Mouse (Mus musculus) mammary gland, adult 2 months (tissue): ENCODE results near the gene Hps4. TPM values are rescaled to one million over a fixed set of nuclear protein-coding genes. Genes with fewer than 3 reads are reported as not detected.

Source experiments
- polyA plus RNA-seq: library from polyadenylated mRNA; depleted of rRNA; stranded (reverse); fragments of >200 nt; gene quantifications from 2 replicates; pipeline ENCODE4 v1.2.3, GENCODE M21; 2012; ENCODE audit warnings: low replicate concordance; rRNA removed

Hps4 gene
- polyA plus RNA-seq, result 40.5 and 58.5 TPM in 2 replicates

GRCm38 (mm10) chr5:112342463-112343204, at the start of gene Hps4, which contains the start of gene Srrd:
Gene Hps4 (plus strand): TSS chr5:112343083.
Gene Srrd (minus strand): TSS chr5:112343040.

GRCm38 (mm10) chr5:112325546-112326445, 17.1 kb upstream of the Hps4 start, which contains the start of gene Tfip11:
Gene Tfip11 (plus strand): TSS chr5:112326358.

GRCm38 (mm10) chr5:112355910-112356309, 13.0 kb downstream of the Hps4 start, which contains the start of gene Gm6583:
Gene Gm6583 (minus strand): TSS chr5:112356033.

GRCm38 (mm10) chr5:112394779-112395443, 52.0 kb downstream of the Hps4 start, which contains the start of gene Asphd2:
Gene Asphd2 (minus strand): TSS chr5:112394866.

Other genes with a start within 250 kb of the Hps4 start
- gene Cryba4, start 90.6 kb upstream of the Hps4 start, polyA plus RNA-seq, result 1.2 TPM in 1 of 2 replicates, not detected in the other
- gene Crybb1, start 87.3 kb upstream of the Hps4 start, polyA plus RNA-seq, result 0.27 TPM in 1 of 2 replicates, not detected in the other
- 49.2 and 96.8 TPM in 2 replicates for gene Tpst2, start 66.4 kb upstream of the Hps4 start, polyA plus RNA-seq
- 28.2 and 38.2 TPM in 2 replicates for gene Tfip11, start 16.7 kb upstream of the Hps4 start, polyA plus RNA-seq
- 46.8 and 51.7 TPM in 2 replicates for gene Srrd, start within 50 bp of the Hps4 start, polyA plus RNA-seq
- gene Gm6583, start 12.9 kb downstream of the Hps4 start, polyA plus RNA-seq, result not detected in 2 replicates
- gene Asphd2, start 51.8 kb downstream of the Hps4 start, polyA plus RNA-seq, result 4.9 and 6.1 TPM in 2 replicates
- gene Gm6588, start 106.3 kb downstream of the Hps4 start, polyA plus RNA-seq, result not detected in 2 replicates
- 0.26 and 0.30 TPM in 2 replicates for gene Sez6l, start 234.1 kb downstream of the Hps4 start, polyA plus RNA-seq